Mouse (Mus musculus) intestine, embryonic 15.5 days (tissue): Measurements from ENCODE around the gene Cdc42bpb. TPM values are rescaled to one million over a fixed set of nuclear protein-coding genes. Genes with fewer than 3 reads are reported as not detected.
A peak's percentile ranks its signal among the peaks of the same experiment; 100 is the strongest.

ENCODE experiments used
- ATAC-seq: fragments of 200-750 bp; cut with Nextera tagmentation; 2 replicates; pipeline ENCODE4 v1.8.0; 2017; ENCODE audit warnings: moderate TSS enrichment, moderate library complexity
- H3K27ac ChIP-seq: fragments of 300-500 bp; sonication (generic); 2 replicates; pipeline ENCODE4 v1.5.1; 2015; ENCODE audit warnings: mild to moderate bottlenecking, inconsistent platforms
- H3K27me3 ChIP-seq: fragments of 300-500 bp; sonication (generic); replicated peaks from 2 replicates; pipeline ENCODE4 v1.6.1; 2015; ENCODE audit warnings: inconsistent platforms
- H3K36me3 ChIP-seq: fragments of 300-500 bp; sonication (generic); 2 replicates; pipeline ENCODE4 v1.6.1; 2015; ENCODE audit warnings: inconsistent platforms
- H3K4me1 ChIP-seq: fragments of 300-500 bp; sonication (generic); replicated peaks from 2 replicates; pipeline ENCODE4 v1.6.1; 2015; ENCODE audit warnings: inconsistent platforms
- H3K4me2 ChIP-seq: fragments of 300-500 bp; sonication (generic); replicated peaks from 2 replicates; pipeline ENCODE4 v1.6.1; 2015; ENCODE audit warnings: mild to moderate bottlenecking, inconsistent platforms
- H3K4me3 ChIP-seq: fragments of 300-500 bp; sonication (generic); replicated peaks from 2 replicates; pipeline ENCODE4 v1.5.1; 2015; ENCODE audit warnings: inconsistent platforms
- H3K9ac ChIP-seq: fragments of 300-500 bp; sonication (generic); 2 replicates; pipeline ENCODE4 v1.6.1; 2015; ENCODE audit warnings: inconsistent platforms
- H3K9me3 ChIP-seq: fragments of 300-500 bp; sonication (generic); 2 replicates; pipeline ENCODE4 v1.6.1; 2016; ENCODE audit warnings: inconsistent platforms
- WGBS: fragments of 180-500 bp; shearing (Covaris S2); methylation state at CpG from one replicate; pipeline ENCODE4 v1.1.7; 2015; 5-methylcytosine and 5-hydroxymethylcytosine counted together
- polyA plus RNA-seq: library from polyadenylated mRNA; unstranded; fragments of >200 nt; fragmentation: Nextera tagmentation; extraction: Ambion mirVana; gene quantifications from 2 replicates; pipeline ENCODE4 v1.2.1, GENCODE M21; 2015

Cdc42bpb gene
- polyA plus RNA-seq = 31.8 and 33.9 TPM in 2 replicates

DNA sequence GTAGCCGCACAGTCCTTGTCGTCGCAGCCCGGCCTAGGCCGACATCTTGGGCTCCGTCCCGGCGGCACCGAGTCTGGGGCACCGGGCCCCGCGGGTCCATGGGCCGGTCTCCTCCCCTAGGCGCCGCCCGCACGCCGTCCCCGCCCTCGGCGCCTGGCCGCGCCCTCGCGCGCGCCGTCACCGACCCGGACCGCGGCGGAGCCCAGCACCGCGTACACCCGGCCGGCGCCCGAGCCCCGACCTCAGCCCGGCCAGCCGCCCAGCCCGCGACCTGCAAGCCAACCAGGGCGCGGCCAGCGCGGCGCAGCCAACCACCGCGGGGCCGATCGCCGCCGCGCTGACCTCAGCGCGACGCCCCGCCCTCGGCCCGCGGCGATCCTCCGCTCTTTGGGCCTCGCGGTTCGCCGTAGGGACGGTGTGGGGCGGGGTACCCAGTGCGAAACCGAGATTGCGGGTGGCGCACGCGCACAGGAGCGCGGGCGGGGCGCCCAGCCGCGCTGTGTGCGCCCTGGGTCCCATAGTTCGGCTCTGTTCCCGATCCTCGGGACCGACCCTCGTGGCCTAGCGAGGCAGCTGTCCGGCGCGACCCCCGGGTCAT lies at the start of gene Cdc42bpb:
Gene Cdc42bpb (minus strand): TSS at position 343 of the 598 bp plus-strand sequence.
- Histone ChIP-seq H3K4me3 (peak within 1 kb of the TSS; percentile 97), H3K9ac (peak within 1 kb of the TSS; percentile 97), H3K36me3 (no peaks in the 10 kb centered on the region), H3K4me1 (peaks cover 24% of the 10 kb centered on the region), H3K9me3 (no peaks in the 10 kb centered on the region), H3K27ac (peak within 1 kb of the TSS; percentile 97), H3K4me2 (peak within 1 kb of the TSS; percentile 76), H3K27me3 (no peaks in the 10 kb centered on the region)
- WGBS = 0% methylated on average over 81 of the region's 94 CpGs
- ATAC-seq = peak; percentile 91

GRCm38 (mm10) chr12:111425789-111426460 lies 48.4 kb upstream of the Cdc42bpb start:
- peak; percentile 60 for ATAC-seq
- 17% methylated on average over 29 of the region's 29 CpGs for WGBS
- peaks cover 73% of the 10 kb centered on the region for H3K27me3 ChIP-seq
- no peak overlapping the region for H3K9ac ChIP-seq
- no peak overlapping the region for H3K4me3 ChIP-seq
- H3K36me3 ChIP-seq = no peaks in the 10 kb centered on the region
- no peaks in the 10 kb centered on the region for H3K9me3 ChIP-seq
- H3K4me1 ChIP-seq = peaks cover 54% of the 10 kb centered on the region
- H3K27ac ChIP-seq = no peak overlapping the region
- H3K4me2 ChIP-seq = 0 out of 2 replicates have a peak overlapping the region, but pooled peaks have one; percentile 37

DNA sequence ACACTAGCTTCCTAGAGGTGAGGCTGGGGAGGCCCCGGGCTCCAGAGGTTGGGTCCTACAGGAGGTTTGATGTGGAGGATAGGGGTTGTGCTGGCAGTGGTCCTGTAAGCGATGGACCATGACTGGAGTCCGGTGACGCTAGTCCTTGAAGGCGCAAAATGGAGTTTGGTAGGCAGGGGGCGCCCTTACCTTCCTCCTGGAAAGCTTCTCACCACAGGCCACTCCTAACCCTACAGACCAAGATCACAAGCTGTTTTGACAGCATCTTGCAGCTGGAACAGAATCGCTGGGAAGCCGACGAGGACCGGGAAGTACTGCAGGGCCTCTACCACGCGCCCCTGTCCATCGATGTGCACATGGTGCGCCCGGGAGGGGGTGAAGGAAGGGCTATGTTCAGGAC lies 47.7 kb upstream of the Cdc42bpb start:
- 3% methylated on average over 15 of the region's 15 CpGs for WGBS
- Histone ChIP-seq H3K27me3 (peaks cover 66% of the 10 kb centered on the region), H3K9ac (no peak overlapping the region), H3K36me3 (no peaks in the 10 kb centered on the region), H3K4me1 (peaks cover 51% of the 10 kb centered on the region), H3K27ac (no peak overlapping the region), H3K4me3 (no peak overlapping the region), H3K4me2 (peak overlapping the region; percentile 37; the same call in 1 of the 2 replicates), H3K9me3 (no peaks in the 10 kb centered on the region)
- peak; percentile 26 for ATAC-seq

DNA sequence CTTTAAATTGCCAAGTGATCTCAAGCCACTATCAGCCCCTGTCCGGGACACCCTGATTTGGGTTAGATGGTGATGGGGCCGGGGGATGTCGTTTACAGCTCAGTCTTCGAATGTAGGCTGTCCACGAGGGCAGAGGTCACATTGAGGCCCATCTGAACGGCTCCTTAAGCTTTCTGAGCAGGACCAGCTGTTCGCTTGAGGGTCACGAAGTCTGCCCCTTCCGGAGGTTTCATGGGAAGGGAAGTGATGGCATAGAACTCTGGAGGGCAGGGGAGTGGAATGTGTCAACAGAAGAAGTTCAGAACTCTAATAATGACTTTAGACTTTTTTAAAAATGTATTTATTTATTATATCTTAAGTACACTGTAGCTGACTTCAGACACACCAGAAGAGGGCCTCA lies 47.0 kb upstream of the Cdc42bpb start:
- H3K9me3 ChIP-seq = no peaks in the 10 kb centered on the region
- H3K36me3 ChIP-seq = no peaks in the 10 kb centered on the region
- no peak overlapping the region for H3K27ac ChIP-seq
- peaks cover 59% of the 10 kb centered on the region for H3K27me3 ChIP-seq
- WGBS = 26% methylated on average over 9 of the region's 9 CpGs
- H3K4me2 ChIP-seq = no peak overlapping the region
- no peak overlapping the region for H3K9ac ChIP-seq
- no peak for ATAC-seq
- H3K4me3 ChIP-seq = no peak overlapping the region
- H3K4me1 ChIP-seq = peaks cover 46% of the 10 kb centered on the region

GRCm38 (mm10) chr12:111423570-111424129 lies 46.1 kb upstream of the Cdc42bpb start:
- Histone ChIP-seq H3K27me3 (peaks cover 57% of the 10 kb centered on the region), H3K4me1 (peaks cover 38% of the 10 kb centered on the region), H3K9me3 (no peaks in the 10 kb centered on the region), H3K27ac (no peak overlapping the region), H3K9ac (no peak overlapping the region), H3K4me2 (peak overlapping the region; percentile 37), H3K36me3 (no peaks in the 10 kb centered on the region), H3K4me3 (peak overlapping the region; percentile 1; the same call in 1 of the 2 replicates)
- 18% methylated on average over 43 of the region's 43 CpGs for WGBS
- no peak for ATAC-seq

DNA sequence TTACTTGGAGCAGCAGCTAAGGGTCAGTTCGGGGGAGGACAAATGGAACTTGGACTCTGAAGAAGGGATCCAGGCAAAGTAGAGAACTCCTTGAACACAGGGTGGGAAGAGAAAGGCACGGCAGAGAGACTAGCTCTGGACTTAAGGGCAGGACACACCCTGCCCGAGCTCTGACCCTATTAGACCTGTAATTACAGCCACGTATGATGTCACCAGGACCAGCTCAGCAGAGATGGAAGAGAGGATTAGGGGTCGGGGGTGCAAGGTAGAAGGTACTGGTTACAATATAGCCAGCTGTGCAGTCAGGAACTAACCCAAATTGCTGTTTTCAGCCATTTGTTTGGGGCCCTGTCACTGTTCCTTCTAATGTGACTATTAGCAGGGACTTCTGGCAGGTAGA lies 45.3 kb upstream of the Cdc42bpb start:
- ATAC-seq = no peak
- peaks cover 49% of the 10 kb centered on the region for H3K27me3 ChIP-seq
- peaks cover 36% of the 10 kb centered on the region for H3K4me1 ChIP-seq

GRCm38 (mm10) chr12:111420946-111421709 lies 43.6 kb upstream of the Cdc42bpb start:
- no peak overlapping the region for H3K27ac ChIP-seq
- H3K4me1 ChIP-seq = peaks cover 44% of the 10 kb centered on the region
- no peaks in the 10 kb centered on the region for H3K36me3 ChIP-seq
- H3K4me2 ChIP-seq = no peak overlapping the region
- no peak overlapping the region for H3K9ac ChIP-seq
- ATAC-seq = no peak
- 31% methylated on average over 7 of the region's 7 CpGs for WGBS
- H3K4me3 ChIP-seq = no peak overlapping the region
- H3K27me3 ChIP-seq = peaks cover 43% of the 10 kb centered on the region
- no peaks in the 10 kb centered on the region for H3K9me3 ChIP-seq

More for the DNA sequence above, 45.3 kb upstream of the Cdc42bpb start:
- 55% methylated on average over 5 of the region's 5 CpGs for WGBS
- Histone ChIP-seq H3K9me3 (no peaks in the 10 kb centered on the region), H3K9ac (no peak overlapping the region), H3K27ac (no peak overlapping the region), H3K36me3 (no peaks in the 10 kb centered on the region), H3K4me2 (no peak overlapping the region), H3K4me3 (no peak overlapping the region)

- no peak for ATAC-seq
These were observed 42.4 kb upstream of the Cdc42bpb start for GRCm38 (mm10) chr12:111419918-111420317.

GRCm38 (mm10) chr12:111416921-111417779 lies 39.6 kb upstream of the Cdc42bpb start, which contains the start of gene Exoc3l4:
Gene Exoc3l4 (plus strand): TSS chr12:111417017.
- H3K4me1 ChIP-seq = peaks cover 43% of the 10 kb centered on the region
- peak within 1 kb of the TSS; percentile 35 for H3K9ac ChIP-seq
- no peaks in the 10 kb centered on the region for H3K9me3 ChIP-seq
- no peaks in the 10 kb centered on the region for H3K36me3 ChIP-seq
- peaks cover 6% of the 10 kb centered on the region for H3K27me3 ChIP-seq
- WGBS = 2% methylated on average over 17 of the region's 17 CpGs
- peak within 1 kb of the TSS; percentile 38 for H3K27ac ChIP-seq
- ATAC-seq = peak; percentile 73
- H3K4me3 ChIP-seq = peak within 1 kb of the TSS; percentile 29
- H3K4me2 ChIP-seq = peak within 1 kb of the TSS; percentile 74

More at GRCm38 (mm10) chr12:111419918-111420317, 42.4 kb upstream of the Cdc42bpb start:
- Histone ChIP-seq H3K9ac (no peak overlapping the region), H3K4me1 (peaks cover 38% of the 10 kb centered on the region), H3K4me2 (no peak overlapping the region), H3K27me3 (peaks cover 34% of the 10 kb centered on the region), H3K27ac (no peak overlapping the region), H3K9me3 (no peaks in the 10 kb centered on the region), H3K4me3 (no peak overlapping the region), H3K36me3 (no peaks in the 10 kb centered on the region)
- 88% methylated on average over 5 of the region's 5 CpGs for WGBS

DNA sequence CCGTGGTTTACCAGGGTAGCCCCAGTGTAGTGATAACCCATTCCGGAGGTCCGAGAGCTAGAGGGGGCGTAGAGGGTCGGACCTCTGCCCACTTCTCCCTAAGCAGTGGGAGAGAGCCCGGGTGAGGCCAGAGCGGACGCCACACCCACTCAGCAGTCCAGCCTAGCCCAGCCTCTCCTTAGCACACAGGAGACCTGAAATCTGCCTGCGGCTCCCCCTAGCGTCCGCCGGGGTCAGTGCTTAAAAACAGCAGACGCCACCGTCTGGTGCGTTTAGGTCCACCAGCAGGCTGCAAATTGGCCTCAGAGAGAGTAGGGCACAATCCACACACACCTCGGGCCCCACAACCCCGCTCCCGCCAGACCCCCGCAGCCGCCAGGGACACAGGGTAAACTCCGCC lies 35.8 kb upstream of the Cdc42bpb start:
- Histone ChIP-seq H3K9me3 (no peaks in the 10 kb centered on the region), H3K9ac (peak overlapping the region; percentile 26; the same call in 1 of the 2 replicates), H3K27me3 (peaks cover 13% of the 10 kb centered on the region; the same call in 1 of the 2 replicates), H3K27ac (peak overlapping the region; percentile 45; the same call in 1 of the 2 replicates), H3K4me2 (peak overlapping the region; percentile 68), H3K4me1 (peaks cover 31% of the 10 kb centered on the region), H3K36me3 (no peaks in the 10 kb centered on the region), H3K4me3 (peak overlapping the region; percentile 34)
- WGBS = 2% methylated on average over 21 of the region's 21 CpGs
- ATAC-seq = peak; percentile 87
